Mouse (Mus musculus) monocyte, adult 2 months (primary cell): ENCODE data around the gene Atf7.

Experiments used
- DNase-seq, 2 experiments: peaks; one replicate each; pipeline ENCODE4 v3.0.0; 2022; ENCODE audit warnings: low spot score in 2 of 2, low read depth in 1 of 2

The Atf7 gene

DNA sequence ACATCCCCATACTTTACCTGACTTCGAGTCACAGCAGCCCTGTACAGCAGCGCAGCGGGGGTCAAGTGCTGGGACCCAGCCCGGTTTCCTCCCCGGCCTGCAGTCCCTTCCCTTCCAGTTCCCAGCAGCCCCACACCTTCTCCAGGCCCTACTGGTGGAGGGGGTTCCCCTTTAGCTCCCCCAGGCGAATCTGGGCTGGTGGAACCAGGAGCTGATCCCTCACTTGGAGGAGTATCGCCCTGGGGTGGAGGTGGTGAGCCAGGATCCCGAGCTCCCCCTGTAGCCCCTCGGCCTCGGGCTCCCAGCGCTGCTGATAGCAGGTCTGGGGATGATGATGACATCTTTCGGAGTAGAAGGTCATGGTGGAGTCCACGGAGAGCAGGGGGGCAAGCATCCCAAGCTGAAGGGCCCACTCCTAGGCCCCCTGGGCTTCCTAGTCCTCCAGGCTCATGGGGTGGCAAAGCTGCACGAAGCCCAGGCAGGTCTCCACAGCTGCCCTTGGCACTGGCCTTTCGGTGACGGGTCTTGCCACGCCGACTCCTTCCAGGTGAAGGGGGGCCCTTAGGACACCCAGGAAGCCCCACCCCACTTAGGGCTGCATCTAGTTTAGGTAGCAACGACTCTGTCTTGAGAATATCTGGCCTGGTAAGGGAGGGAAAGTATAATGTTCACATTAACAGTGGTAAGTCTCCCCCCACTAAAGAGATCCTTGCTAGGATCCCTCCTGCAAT is 124.0 kb downstream of the Atf7 start:
- no peak for DNase-seq

DNA sequence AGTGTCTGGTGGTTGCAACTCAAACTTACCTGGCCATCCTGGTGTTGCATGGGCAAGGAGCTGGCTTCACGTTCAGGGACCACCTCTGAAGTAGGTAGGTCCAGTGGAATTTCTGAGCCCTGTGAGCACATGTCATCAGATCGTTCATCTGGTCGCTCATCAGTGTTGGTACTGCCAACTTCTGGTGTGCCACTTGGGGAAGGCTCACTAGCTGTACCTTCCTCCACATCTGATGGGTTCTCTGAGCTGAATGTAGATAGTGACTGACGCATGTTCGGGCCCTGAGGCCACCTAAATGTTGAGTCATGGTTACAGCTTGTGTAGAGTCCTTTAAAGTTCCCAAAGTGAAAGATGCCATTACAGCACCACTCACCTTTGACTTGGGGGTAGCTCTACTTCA is 124.8 kb downstream of the Atf7 start:
- DNase-seq: no peak

DNA sequence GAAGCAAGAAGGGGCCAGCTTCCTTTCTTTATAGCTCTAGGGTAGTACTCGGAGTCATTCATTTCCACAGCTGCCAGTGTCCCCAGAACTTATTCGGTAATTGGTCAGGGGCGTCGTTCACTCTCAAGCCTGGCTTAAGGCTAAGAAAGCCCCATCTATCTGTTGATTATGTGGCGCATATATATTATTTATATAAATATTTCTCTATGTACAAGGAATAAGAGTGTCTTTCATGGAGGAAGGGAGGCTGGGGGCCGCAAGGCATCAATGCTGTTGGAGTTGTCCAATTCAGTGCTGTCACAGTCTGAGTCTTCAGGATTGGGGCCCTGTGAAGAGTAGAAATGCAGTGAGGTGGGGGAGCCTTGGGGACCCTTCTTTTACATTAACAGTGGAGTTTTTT is 125.4 kb downstream of the Atf7 start:
- DNase-seq: no peak

DNA sequence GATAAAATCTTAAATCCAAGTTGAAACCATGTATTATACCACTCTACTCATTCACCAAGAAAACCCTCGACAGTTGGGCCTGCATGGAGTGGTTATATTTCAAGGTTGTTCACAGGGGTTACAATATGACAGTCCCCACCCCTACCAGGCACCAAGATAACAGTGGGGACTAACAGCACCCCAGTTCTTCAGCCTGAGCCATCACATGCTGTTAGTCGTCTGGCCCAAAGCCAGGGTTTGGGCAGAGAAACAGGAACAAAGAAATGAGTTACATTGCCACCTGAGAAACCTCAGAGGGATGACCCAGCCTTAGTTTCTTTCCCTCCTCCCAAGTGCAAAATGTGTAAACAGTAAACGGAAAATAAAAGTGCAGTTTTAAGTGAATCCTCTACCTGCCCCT is 125.9 kb downstream of the Atf7 start:
- no peak for DNase-seq

DNA sequence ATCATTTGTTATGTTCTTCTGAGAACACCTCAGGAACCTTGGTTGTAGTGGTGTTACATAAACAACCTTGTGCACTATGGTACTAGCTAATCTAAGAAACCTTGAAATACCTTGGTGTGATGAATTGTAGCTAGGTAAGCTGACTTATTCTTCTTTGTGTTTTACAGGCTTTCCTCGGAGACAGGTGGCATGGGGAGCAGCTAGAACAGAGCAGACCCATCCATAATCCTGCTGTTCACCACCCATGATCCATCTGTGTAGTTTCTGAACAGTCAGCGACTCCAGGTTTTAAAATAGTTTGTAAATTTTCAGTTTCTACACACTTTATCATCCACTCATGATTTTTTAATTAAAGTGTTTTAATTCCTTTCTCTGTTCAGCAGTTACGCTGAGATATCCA is 126.9 kb downstream of the Atf7 start:
- no peak for DNase-seq

DNA sequence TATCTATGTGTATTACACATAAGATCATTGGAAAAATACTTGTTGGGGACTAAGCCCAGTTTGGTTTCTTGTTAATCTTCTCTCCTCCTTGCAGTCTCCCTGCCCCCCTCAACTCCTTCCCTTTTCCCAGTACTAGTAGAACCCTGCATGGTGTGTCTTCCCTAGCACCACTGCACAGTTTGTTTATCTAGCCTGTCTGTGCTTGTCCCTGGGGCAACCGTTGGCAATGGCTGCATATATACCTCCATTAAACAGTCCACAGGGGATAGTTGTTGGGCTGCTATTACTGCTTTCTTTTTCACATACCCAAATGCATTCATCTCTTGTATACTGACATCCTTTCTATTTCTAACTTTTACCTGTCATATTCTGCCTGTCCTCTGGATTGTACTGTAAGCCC is 137.6 kb downstream of the Atf7 start:
- no peak for DNase-seq

DNA sequence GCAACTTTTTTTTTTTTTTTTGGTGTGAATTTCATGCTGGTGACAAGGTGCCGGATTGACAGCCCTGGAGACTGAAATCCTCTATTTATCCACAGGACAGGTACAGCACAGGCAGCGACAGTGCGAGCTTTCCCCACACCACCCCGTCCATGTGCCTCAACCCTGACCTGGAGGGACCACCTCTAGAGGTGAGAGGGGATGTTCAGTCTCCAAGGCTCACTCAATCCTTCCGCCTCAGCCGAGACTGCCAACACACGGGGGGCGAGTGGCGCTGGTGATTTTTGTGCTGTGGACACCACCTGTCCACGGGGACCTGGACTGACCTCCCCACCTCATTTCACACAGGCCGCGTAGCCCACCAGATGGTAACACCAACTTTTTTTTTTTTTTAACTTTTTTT is 139.4 kb downstream of the Atf7 start:
- DNase-seq: no peak

DNA sequence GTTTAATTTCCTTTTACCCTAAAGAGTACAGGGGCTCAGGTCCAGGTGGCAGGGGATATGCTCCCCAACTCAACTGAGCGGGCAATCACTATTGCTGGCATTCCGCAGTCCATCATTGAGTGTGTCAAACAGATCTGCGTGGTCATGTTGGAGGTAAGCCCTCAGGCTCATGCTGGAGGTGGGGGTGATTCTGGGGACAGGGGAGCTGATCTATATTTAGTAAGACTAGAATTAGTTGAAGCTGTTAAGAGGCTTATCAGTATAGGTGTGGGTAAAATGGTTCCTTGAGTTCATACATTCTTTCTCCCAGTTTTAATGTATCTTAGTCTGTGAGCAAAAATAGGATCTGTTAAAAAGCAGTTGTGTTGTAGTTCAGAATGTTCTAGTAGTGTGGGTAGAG is 142.1 kb downstream of the Atf7 start:
- DNase-seq: no peak
